Mouse (Mus musculus): ENCODE measurements at regions not wholly inside any gene's neighbourhood (a gene's known extent, or its start where the extent isn't known, plus 50 kb on each side); places are given as distances from the start of the nearest gene placed in this dataset.

DNA sequence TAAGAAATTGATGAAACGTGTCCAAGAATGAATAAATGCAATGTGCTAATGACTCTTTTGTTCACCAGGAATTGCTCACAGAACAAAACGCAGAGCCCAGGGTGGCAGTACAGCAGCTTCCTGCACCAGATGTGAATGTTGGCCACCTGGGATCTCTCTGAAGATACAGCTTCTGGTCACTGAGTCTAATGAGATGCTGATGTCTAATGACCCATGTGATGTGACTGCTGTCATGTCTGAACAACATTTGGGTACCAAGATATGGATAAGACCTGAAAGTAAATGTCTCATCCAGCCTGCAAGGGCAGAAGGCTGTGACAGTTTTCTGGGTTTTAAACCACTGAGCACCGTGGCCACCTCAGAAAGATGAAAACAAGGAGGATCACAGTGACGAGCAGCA lies 252.1 kb upstream of the Actbl2 start:
- H3K9me3 ChIP-seq (replicated peaks; ENCODE audit: low read length), result no peaks in the 10 kb centered on the region
- in situ Hi-C loops (cut with MboI; ENCODE audit: low pct_ligation_motif_present, low pct_unique_long_range_greater_than_20kb, low sequenced_read_pairs), result no loop called here

DNA sequence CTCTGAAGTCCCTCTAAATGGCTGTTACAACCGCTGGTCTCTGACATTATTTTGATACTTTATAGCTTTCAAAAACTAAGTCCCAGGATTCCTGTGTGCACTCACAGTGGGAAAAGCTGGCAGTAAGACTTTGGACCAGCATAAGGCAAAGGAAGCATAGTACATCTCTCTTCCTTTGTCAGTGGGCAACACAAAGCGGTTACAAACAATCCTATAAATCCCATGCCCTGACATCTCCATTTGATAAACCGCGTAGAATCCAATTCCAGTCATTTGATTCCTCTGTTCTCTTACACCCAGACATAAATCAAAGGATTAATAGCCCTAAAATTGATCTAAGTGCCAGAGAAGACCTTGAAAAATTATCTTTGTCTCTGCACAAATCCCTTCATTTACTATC lies 240.7 kb upstream of the Actbl2 start:
- no peak overlapping the region for H3K9ac ChIP-seq (ENCODE audit: insufficient read depth, low read depth)
- H3K4me2 ChIP-seq (ENCODE audit: insufficient read depth, low read depth, poor library complexity, severe bottlenecking), result no peak overlapping the region
- no peaks in the 10 kb centered on the region for H3K79me2 ChIP-seq (replicated peaks; ENCODE audit: control insufficient read depth, extremely low read depth, insufficient read depth, poor library complexity, severe bottlenecking)
- DNase-seq (ENCODE audit: extremely low read depth), result no peak
- no peak overlapping the region for H3K4me3 ChIP-seq (replicated peaks in 1 of 3; ENCODE audit: low read depth in 2 of 3, low read length in 2 of 3, poor library complexity in 1 of 3)
- no peaks in the 10 kb centered on the region for H3K36me3 ChIP-seq (replicated peaks in 1 of 2; ENCODE audit: control insufficient read depth in 1 of 2, insufficient read depth in 1 of 2, low read length in 1 of 2)
- H3K4me1 ChIP-seq (ENCODE audit: control insufficient read depth in 1 of 2, insufficient read depth in 2 of 2), result no peaks in the 10 kb centered on the region
- no peak overlapping the region for H3K27ac ChIP-seq (ENCODE audit: insufficient read depth, low read depth)
- dilution Hi-C loops (cut with MboI; ENCODE audit: extremely low pct_ligation_motif_present, extremely low pct_unique_long_range_greater_than_20kb, low sequenced_read_pairs), result no loop called here
- TF ChIP-seq MYC (IDR thresholded peaks at IDR 0.05; ENCODE audit: low read depth, low read length), result no peak
- no peak for TF ChIP-seq CHD2 (IDR thresholded peaks at IDR 0.05; ENCODE audit: low read length)
- TF ChIP-seq UBTF (IDR thresholded peaks at IDR 0.05; ENCODE audit: low read depth, low read length), result no peak
- TF ChIP-seq ZMIZ1 (IDR thresholded peaks at IDR 0.05; ENCODE audit: low read depth, low read length), result no peak
- no peak for TF ChIP-seq POLR2A (IDR thresholded peaks at IDR 0.05; ENCODE audit: low read depth, low read length)
- no peak for TF ChIP-seq E2F4 (IDR thresholded peaks at IDR 0.05; ENCODE audit: insufficient replicate concordance, low read depth, low read length)
- TF ChIP-seq USF1 (IDR thresholded peaks at IDR 0.05; ENCODE audit: low read depth, low read length), result no peak
- no peak for TF ChIP-seq MAX (IDR thresholded peaks at IDR 0.05; ENCODE audit: low read length)
- TF ChIP-seq ELF1 (IDR thresholded peaks at IDR 0.05; ENCODE audit: low read depth, low read length), result no peak
- TF ChIP-seq MAZ (IDR thresholded peaks at IDR 0.05; ENCODE audit: low read depth, low read length), result no peak
- TF ChIP-seq NELFE (IDR thresholded peaks at IDR 0.05; ENCODE audit: low read depth, low read length), result no peak
- no peaks in the 10 kb centered on the region for H3K9me3 ChIP-seq (replicated peaks; ENCODE audit: low read length)
- no peaks in the 10 kb centered on the region for H3K27me3 ChIP-seq (replicated peaks)
- in situ Hi-C loops (cut with MboI; ENCODE audit: low pct_ligation_motif_present, low pct_unique_long_range_greater_than_20kb, low sequenced_read_pairs), result no loop called here

More for the DNA sequence above, 252.1 kb upstream of the Actbl2 start:
- no peak for DNase-seq (ENCODE audit: extremely low read depth)
- no peak overlapping the region for H3K27ac ChIP-seq (ENCODE audit: insufficient read depth, low read depth)
- H3K79me2 ChIP-seq (replicated peaks; ENCODE audit: control insufficient read depth, extremely low read depth, insufficient read depth, poor library complexity, severe bottlenecking), result no peaks in the 10 kb centered on the region
- H3K27me3 ChIP-seq (replicated peaks), result no peaks in the 10 kb centered on the region
- TF ChIP-seq MAZ (IDR thresholded peaks at IDR 0.05; ENCODE audit: low read depth, low read length) (no peak), MYC (IDR thresholded peaks at IDR 0.05; ENCODE audit: low read depth, low read length) (no peak), TBP (conservative IDR thresholded peaks at IDR 0.05; ENCODE audit: low read depth, low read length) (no peak), SMC3 (IDR thresholded peaks at IDR 0.05; ENCODE audit: low read depth, low read length) (no peak)
- dilution Hi-C loops (cut with MboI; ENCODE audit: extremely low pct_ligation_motif_present, extremely low pct_unique_long_range_greater_than_20kb, low sequenced_read_pairs), result no loop called here
- no peak overlapping the region for H3K9ac ChIP-seq (ENCODE audit: insufficient read depth, low read depth)
- no peak overlapping the region for H3K4me3 ChIP-seq (replicated peaks in 1 of 3; ENCODE audit: low read depth in 2 of 3, low read length in 2 of 3, poor library complexity in 1 of 3)
- no peak overlapping the region for H3K4me2 ChIP-seq (ENCODE audit: insufficient read depth, low read depth, poor library complexity, severe bottlenecking)
- no peaks in the 10 kb centered on the region for H3K36me3 ChIP-seq (replicated peaks in 1 of 2; ENCODE audit: control insufficient read depth in 1 of 2, insufficient read depth in 1 of 2, low read length in 1 of 2)
- H3K4me1 ChIP-seq (ENCODE audit: control insufficient read depth in 1 of 2, insufficient read depth in 2 of 2), result no peaks in the 10 kb centered on the region

DNA sequence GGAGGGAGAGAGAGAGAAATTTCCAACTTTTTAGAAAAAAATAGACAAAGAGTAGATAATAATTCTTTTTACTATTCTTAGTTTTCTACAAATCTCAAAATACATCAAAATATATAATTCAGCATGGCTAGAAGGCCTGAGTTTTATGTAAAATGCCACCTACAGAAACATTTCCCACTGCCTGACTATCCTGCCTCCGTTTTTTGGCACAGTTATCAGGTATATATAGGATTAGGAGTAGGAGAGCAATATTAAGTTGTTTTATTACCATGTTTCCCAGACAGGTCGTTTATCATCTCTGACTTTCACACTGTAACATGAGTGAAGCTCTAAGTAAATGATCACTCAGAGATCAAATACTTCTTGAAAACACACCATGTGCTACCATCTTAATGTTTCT lies 224.7 kb upstream of the Actbl2 start:
- H3K4me3 ChIP-seq (replicated peaks in 1 of 3; ENCODE audit: low read depth in 2 of 3, low read length in 2 of 3, poor library complexity in 1 of 3), result no peak overlapping the region

More for the DNA sequence above, 224.7 kb upstream of the Actbl2 start:
- in situ Hi-C loops (cut with MboI; ENCODE audit: low pct_ligation_motif_present, low pct_unique_long_range_greater_than_20kb, low sequenced_read_pairs) (no loop called here), dilution Hi-C loops (cut with MboI; ENCODE audit: extremely low pct_ligation_motif_present, extremely low pct_unique_long_range_greater_than_20kb, low sequenced_read_pairs) (no loop called here)
- H3K9ac ChIP-seq (ENCODE audit: insufficient read depth, low read depth), result no peak overlapping the region
- no peak for DNase-seq (ENCODE audit: extremely low read depth)
- H3K79me2 ChIP-seq (replicated peaks; ENCODE audit: control insufficient read depth, extremely low read depth, insufficient read depth, poor library complexity, severe bottlenecking), result no peaks in the 10 kb centered on the region
- no peak overlapping the region for H3K27ac ChIP-seq (ENCODE audit: insufficient read depth, low read depth)
- H3K27me3 ChIP-seq (replicated peaks), result no peaks in the 10 kb centered on the region
- H3K4me2 ChIP-seq (ENCODE audit: insufficient read depth, low read depth, poor library complexity, severe bottlenecking), result no peak overlapping the region
- no peaks in the 10 kb centered on the region for H3K4me1 ChIP-seq (ENCODE audit: control insufficient read depth in 1 of 2, insufficient read depth in 2 of 2)
- H3K36me3 ChIP-seq (replicated peaks in 1 of 2; ENCODE audit: control insufficient read depth in 1 of 2, insufficient read depth in 1 of 2, low read length in 1 of 2), result no peaks in the 10 kb centered on the region
- no peaks in the 10 kb centered on the region for H3K9me3 ChIP-seq (replicated peaks; ENCODE audit: low read length)
- TF ChIP-seq IRF4 (IDR thresholded peaks at IDR 0.05; ENCODE audit: low read depth, low read length) (no peak), ELF1 (IDR thresholded peaks at IDR 0.05; ENCODE audit: low read depth, low read length) (no peak), NRF1 (IDR thresholded peaks at IDR 0.05; ENCODE audit: low read depth, low read length) (no peak), MAZ (IDR thresholded peaks at IDR 0.05; ENCODE audit: low read depth, low read length) (no peak), ZMIZ1 (IDR thresholded peaks at IDR 0.05; ENCODE audit: low read depth, low read length) (no peak), SIN3A (IDR thresholded peaks at IDR 0.05; ENCODE audit: low read length) (no peak), MAX (IDR thresholded peaks at IDR 0.05; ENCODE audit: low read length) (no peak), CHD1 (IDR thresholded peaks at IDR 0.05; ENCODE audit: low read depth, low read length) (no peak), JUN (IDR thresholded peaks at IDR 0.05; ENCODE audit: insufficient read depth, low read depth, low read length) (no peak), HCFC1 (IDR thresholded peaks at IDR 0.05; ENCODE audit: low read depth, low read length) (no peak), MYC (IDR thresholded peaks at IDR 0.05; ENCODE audit: low read depth, low read length) (no peak), POLR2A (IDR thresholded peaks at IDR 0.05; ENCODE audit: low read depth, low read length) (no peak), CHD2 (IDR thresholded peaks at IDR 0.05; ENCODE audit: low read length) (no peak), BHLHE40 (IDR thresholded peaks at IDR 0.05; ENCODE audit: low read depth, low read length) (no peak), ZKSCAN1 (IDR thresholded peaks at IDR 0.05; ENCODE audit: borderline replicate concordance, low read depth, low read length) (no peak), JUND (conservative IDR thresholded peaks at IDR 0.05; ENCODE audit: low read depth, low read length) (no peak), USF1 (IDR thresholded peaks at IDR 0.05; ENCODE audit: low read depth, low read length) (no peak), NELFE (IDR thresholded peaks at IDR 0.05; ENCODE audit: low read depth, low read length) (no peak), MXI1 (IDR thresholded peaks at IDR 0.05; ENCODE audit: low read depth, low read length) (no peak)

Measured in CH12.LX (cell line).